Mouse (Mus musculus): Measurements from ENCODE around the gene Cep72. TPM values are rescaled to one million over a fixed set of nuclear protein-coding genes. Genes with fewer than 3 reads are reported as not detected.
A peak's percentile ranks its signal among the peaks of the same experiment; 100 is the strongest.
"Not testable (repeated sequence)": the region's sequence is repeated elsewhere in the genome, so short reads cannot be mapped to it uniquely, and the experiment has no call there.

Cep72 gene
- total and polyA plus RNA-seq, 3 experiments, result 3.4 to 16.3 (median 11.2) TPM

DNA sequence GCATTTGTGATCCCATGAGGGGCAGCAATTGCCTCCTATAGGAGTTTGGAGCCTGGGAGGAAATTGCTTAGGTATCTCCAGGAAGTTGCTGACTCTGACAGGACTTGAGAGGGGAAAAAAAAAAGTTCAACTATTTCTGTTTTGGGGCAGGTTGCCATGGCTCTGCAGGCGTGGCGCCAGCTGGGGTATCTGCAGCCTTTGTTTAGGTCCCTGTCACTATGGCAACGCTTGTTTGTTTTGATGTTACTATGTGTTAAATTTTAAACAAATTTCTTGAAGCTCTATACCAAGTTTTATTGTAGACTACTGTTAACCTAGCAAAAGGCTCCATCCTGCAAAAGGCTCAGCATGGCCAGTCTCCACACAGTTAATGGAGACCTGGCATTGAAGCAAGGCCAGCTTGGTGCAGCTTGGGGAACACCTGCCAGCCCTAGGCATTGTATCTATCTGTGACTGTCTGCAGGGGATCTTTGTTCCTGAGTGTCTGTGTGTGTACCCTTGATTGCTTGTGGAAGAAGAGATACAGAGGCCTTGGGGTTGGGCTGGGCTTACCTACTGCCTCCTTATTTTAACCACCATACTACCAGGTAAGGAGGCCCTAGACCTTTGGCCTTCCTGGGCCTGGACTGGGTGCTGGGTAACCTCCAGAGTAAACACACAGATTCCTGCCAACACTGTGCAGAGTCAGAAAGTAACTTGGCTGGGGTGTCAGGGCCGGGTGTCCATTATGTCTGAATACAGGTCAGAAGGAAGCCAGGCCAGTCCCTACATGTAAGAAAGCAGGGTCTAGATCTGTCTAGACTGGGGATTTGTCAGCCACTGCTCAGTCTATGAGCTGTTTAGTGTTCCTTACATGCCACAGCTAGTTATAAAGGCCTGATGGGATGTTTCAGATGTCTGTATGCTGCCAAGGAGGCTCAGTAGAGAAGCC, 36.7 kb downstream of the Cep72 start:
- no peak for ATAC-seq (ENCODE audit: extremely low read depth, insufficient number of reproducible peaks, low FRiP score, poor library complexity, severe bottlenecking)
- no peaks in the 10 kb centered on the region for H3K4me1 ChIP-seq (ENCODE audit: insufficient read depth, low read depth, low read length)
- no peak overlapping the region for H3K4me3 ChIP-seq (ENCODE audit: low read depth, low read length)

GRCm38 (mm10) chr13:74019006-74019405, 43.1 kb downstream of the Cep72 start:
- H3K9me3 ChIP-seq (replicated peaks); ATAC-seq (ENCODE audit: extremely low read depth, insufficient number of reproducible peaks, low FRiP score, poor library complexity, severe bottlenecking); H3K36me3 ChIP-seq (replicated peaks); H3K4me3 ChIP-seq (ENCODE audit: low read depth, low read length); DNase-seq (ENCODE audit: low spot score); H3K4me1 ChIP-seq (ENCODE audit: insufficient read depth, low read depth, low read length): not testable (repeated sequence)
- H3K27me3 ChIP-seq (ENCODE audit: insufficient read depth, low read length), result peaks cover 26% of the 10 kb centered on the region

More for the DNA sequence above, 36.7 kb downstream of the Cep72 start:
- Histone ChIP-seq H3K36me3 (replicated peaks) (no peaks in the 10 kb centered on the region), H3K9me3 (replicated peaks) (no peaks in the 10 kb centered on the region), H3K27me3 (ENCODE audit: insufficient read depth, low read length) (peaks cover 28% of the 10 kb centered on the region)
- TF ChIP-seq TAL1 (conservative IDR thresholded peaks at IDR 0.05; ENCODE audit: low read depth, low read length) (no peak), POLR2AphosphoS5 (IDR thresholded peaks at IDR 0.05; ENCODE audit: insufficient replicate concordance, low read depth, low read length) (no peak), GATA2 (IDR thresholded peaks at IDR 0.05; ENCODE audit: borderline replicate concordance, low read depth, low read length) (no peak), CTCF (IDR thresholded peaks at IDR 0.05; ENCODE audit: low read depth, low read length) (no peak), GATA1 (IDR thresholded peaks at IDR 0.05; ENCODE audit: borderline replicate concordance, low read length) (no peak)
- DNase-seq (ENCODE audit: low spot score), result no peak

DNA sequence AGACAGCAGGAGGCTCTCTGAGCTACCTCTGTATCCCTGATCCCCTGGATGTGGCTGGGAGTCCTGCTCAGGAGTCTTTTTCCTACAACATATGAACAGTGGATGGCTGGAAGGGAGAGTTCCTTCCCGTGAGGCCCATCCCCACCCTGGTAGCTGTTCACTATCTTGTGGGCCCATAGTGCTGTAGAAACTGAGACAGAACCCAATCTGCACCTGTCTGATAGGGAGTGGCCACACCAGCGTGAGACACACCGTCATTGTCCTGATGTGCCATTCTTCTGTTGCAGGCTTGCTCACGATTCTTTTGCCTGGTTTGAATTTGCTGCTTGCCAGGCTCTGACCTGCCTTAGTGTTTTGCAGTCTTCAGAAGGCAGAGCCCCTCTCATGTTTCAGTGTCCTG, 44.7 kb downstream of the Cep72 start:
- Histone ChIP-seq H3K36me3 (replicated peaks) (no peaks in the 10 kb centered on the region), H3K4me1 (ENCODE audit: insufficient read depth, low read depth, low read length) (no peaks in the 10 kb centered on the region), H3K27me3 (ENCODE audit: insufficient read depth, low read length) (peaks cover 15% of the 10 kb centered on the region), H3K4me3 (ENCODE audit: low read depth, low read length) (no peak overlapping the region), H3K9me3 (replicated peaks) (no peaks in the 10 kb centered on the region)
- no peak for TF ChIP-seq GATA2 (IDR thresholded peaks at IDR 0.05; ENCODE audit: borderline replicate concordance, low read depth, low read length)
- DNase-seq (ENCODE audit: low spot score) (no peak), ATAC-seq (ENCODE audit: extremely low read depth, insufficient number of reproducible peaks, low FRiP score, poor library complexity, severe bottlenecking) (no peak)

DNA sequence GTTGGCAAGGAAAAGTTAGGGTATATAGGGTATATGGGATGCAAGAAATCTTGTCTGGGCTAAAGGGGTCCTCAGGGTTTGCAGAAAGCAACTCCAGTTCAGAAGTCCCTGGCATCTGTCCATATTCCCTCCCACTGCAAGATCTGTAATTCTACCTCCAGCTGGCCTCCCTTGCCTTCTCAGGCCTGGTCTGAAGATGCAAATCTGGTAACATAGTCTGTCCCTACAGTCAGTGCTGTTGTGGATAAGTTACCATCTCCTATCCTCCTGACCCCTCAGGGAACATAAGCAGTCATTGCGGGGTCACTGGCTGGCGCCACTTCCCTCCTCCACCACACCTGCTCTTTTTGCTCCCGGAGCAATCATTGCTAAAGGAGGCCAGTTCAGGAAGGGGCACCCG, 46.2 kb downstream of the Cep72 start:
- no peaks in the 10 kb centered on the region for H3K36me3 ChIP-seq (replicated peaks)
- peaks cover 15% of the 10 kb centered on the region for H3K27me3 ChIP-seq (ENCODE audit: insufficient read depth, low read length)
- ATAC-seq (ENCODE audit: extremely low read depth, insufficient number of reproducible peaks, low FRiP score, poor library complexity, severe bottlenecking), result no peak
- TF ChIP-seq POLR2AphosphoS5 (IDR thresholded peaks at IDR 0.05; ENCODE audit: insufficient replicate concordance, low read depth, low read length) (no peak), CTCF (IDR thresholded peaks at IDR 0.05; ENCODE audit: low read depth, low read length) (no peak), GATA2 (IDR thresholded peaks at IDR 0.05; ENCODE audit: borderline replicate concordance, low read depth, low read length) (no peak), GATA1 (IDR thresholded peaks at IDR 0.05; ENCODE audit: borderline replicate concordance, low read length) (no peak), TAL1 (conservative IDR thresholded peaks at IDR 0.05; ENCODE audit: low read depth, low read length) (no peak)
- no peak for DNase-seq (ENCODE audit: low spot score)
- H3K4me1 ChIP-seq (ENCODE audit: insufficient read depth, low read depth, low read length), result no peaks in the 10 kb centered on the region
- H3K9me3 ChIP-seq (replicated peaks), result no peaks in the 10 kb centered on the region
- no peak overlapping the region for H3K4me3 ChIP-seq (ENCODE audit: low read depth, low read length)

- no peak for ATAC-seq (ENCODE audit: extremely low read depth, insufficient number of reproducible peaks, low FRiP score, poor library complexity, severe bottlenecking)
- Histone ChIP-seq H3K9me3 (replicated peaks) (no peaks in the 10 kb centered on the region), H3K27me3 (ENCODE audit: insufficient read depth, low read length) (peaks cover 34% of the 10 kb centered on the region), H3K36me3 (replicated peaks) (no peaks in the 10 kb centered on the region), H3K4me1 (ENCODE audit: insufficient read depth, low read depth, low read length) (peaks cover 15% of the 10 kb centered on the region), H3K4me3 (ENCODE audit: low read depth, low read length) (no peak overlapping the region)
- TF ChIP-seq GATA2 (IDR thresholded peaks at IDR 0.05; ENCODE audit: borderline replicate concordance, low read depth, low read length), result no peak
- no peak for TF ChIP-seq TAL1 (conservative IDR thresholded peaks at IDR 0.05; ENCODE audit: low read depth, low read length)
- TF ChIP-seq POLR2AphosphoS5 (IDR thresholded peaks at IDR 0.05; ENCODE audit: insufficient replicate concordance, low read depth, low read length), result no peak
- no peak for TF ChIP-seq GATA1 (IDR thresholded peaks at IDR 0.05; ENCODE audit: borderline replicate concordance, low read length)
- TF ChIP-seq CTCF (IDR thresholded peaks at IDR 0.05; ENCODE audit: low read depth, low read length), result no peak
- DNase-seq (ENCODE audit: low spot score), result no peak
Measured at GRCm38 (mm10) chr13:74010678-74011077, 51.4 kb downstream of the Cep72 start.

- ATAC-seq (ENCODE audit: extremely low read depth, insufficient number of reproducible peaks, low FRiP score, poor library complexity, severe bottlenecking) (no peak), DNase-seq (ENCODE audit: low spot score) (no peak)
- Histone ChIP-seq H3K4me3 (ENCODE audit: low read depth, low read length) (peak overlapping the region; percentile 70; the same call in 1 of the 2 replicates), H3K36me3 (replicated peaks) (no peaks in the 10 kb centered on the region), H3K9me3 (replicated peaks) (no peaks in the 10 kb centered on the region), H3K27me3 (ENCODE audit: insufficient read depth, low read length) (peaks cover 34% of the 10 kb centered on the region), H3K4me1 (ENCODE audit: insufficient read depth, low read depth, low read length) (peaks cover 15% of the 10 kb centered on the region)
- no peak for TF ChIP-seq POLR2AphosphoS5 (IDR thresholded peaks at IDR 0.05; ENCODE audit: insufficient replicate concordance, low read depth, low read length)
- TF ChIP-seq GATA2 (IDR thresholded peaks at IDR 0.05; ENCODE audit: borderline replicate concordance, low read depth, low read length), result no peak
Measured at GRCm38 (mm10) chr13:74009791-74010614, 52.1 kb downstream of the Cep72 start.
